Mouse (Mus musculus) kidney, adult 2 months (tissue): ENCODE measurements at regions not wholly inside any gene's neighbourhood (a gene's known extent, or its start where the extent isn't known, plus 50 kb on each side); places are given as distances from the start of the nearest gene placed in this dataset.
"Not testable (repeated sequence)": the region's sequence is repeated elsewhere in the genome, so short reads cannot be mapped to it uniquely, and the experiment has no call there.

Experiments
- DNase-seq: peaks from one replicate; pipeline ENCODE4 v3.0.0; 2021
- H3K27ac ChIP-seq: fragments of 200-500 bp; 2 replicates; pipeline ENCODE4 v1.5.1; 2012; ENCODE audit warnings: low read depth, low read length, control low read depth, inconsistent platforms; ENCODE audit not compliant: insufficient read depth
- H3K27me3 ChIP-seq: fragments of 200-500 bp; replicated peaks from 2 replicates; pipeline ENCODE4 v1.6.1; 2012; ENCODE audit warnings: mild to moderate bottlenecking, moderate library complexity, low read length, inconsistent platforms; ENCODE audit not compliant: control insufficient read depth, insufficient read depth
- H3K36me3 ChIP-seq: fragments of 200-500 bp; 2 replicates; pipeline ENCODE4 v1.6.1; 2012; ENCODE audit warnings: mild to moderate bottlenecking, moderate library complexity, low read length, inconsistent platforms; ENCODE audit not compliant: control insufficient read depth, insufficient read depth
- H3K4me1 ChIP-seq: fragments of 200-500 bp; 2 replicates; pipeline ENCODE4 v1.6.1; 2011; ENCODE audit warnings: low read length; ENCODE audit not compliant: control insufficient read depth, insufficient read depth
- H3K4me3 ChIP-seq: fragments of 200-500 bp; 2 replicates; pipeline ENCODE4 v1.5.1; 2011; ENCODE audit warnings: mild to moderate bottlenecking, low read depth, low read length, control low read depth; ENCODE audit not compliant: insufficient read depth
- CTCF ChIP-seq: fragments of 200-500 bp; conservative IDR thresholded peaks from 2 replicates; pipeline ENCODE4 v1.5.1; 2011; ENCODE audit warnings: low read depth, mild to moderate bottlenecking, control low read depth, low read length, moderate library complexity, mixed read lengths; ENCODE audit not compliant: insufficient read depth, insufficient read length
- POLR2A ChIP-seq: fragments of 200-500 bp; IDR thresholded peaks from one replicate; pipeline ENCODE4 v1.6.1; 2011; ENCODE audit warnings: low read depth, low read length, control low read depth
- WGBS: fragments of 180-500 bp; shearing (Covaris S2); methylation state at CpG from one replicate; pipeline ENCODE4 v1.1.7; 2018; 5-methylcytosine and 5-hydroxymethylcytosine counted together

GRCm38 (mm10) chr4:5518522-5518921 is 725.4 kb upstream of the Impad1 start:
- no peaks in the 10 kb centered on the region for H3K4me1 ChIP-seq
- DNase-seq: no peak
- H3K27ac ChIP-seq: no peak overlapping the region
- H3K4me3 ChIP-seq: no peak overlapping the region
- no peak for TF ChIP-seq POLR2A
- TF ChIP-seq CTCF: no peak
- H3K27me3 ChIP-seq: no peaks in the 10 kb centered on the region
- WGBS: 60% methylated on average over 2 of the region's 2 CpGs
- no peaks in the 10 kb centered on the region for H3K36me3 ChIP-seq

GRCm38 (mm10) chr4:5515426-5515825 is 722.3 kb upstream of the Impad1 start:
- DNase-seq, H3K27me3 ChIP-seq: not testable (repeated sequence)

GRCm38 (mm10) chr4:5511743-5512142 is 718.6 kb upstream of the Impad1 start:
- Histone ChIP-seq H3K4me3 (no peak overlapping the region), H3K27me3 (no peaks in the 10 kb centered on the region), H3K27ac (no peak overlapping the region), H3K36me3 (no peaks in the 10 kb centered on the region), H3K4me1 (no peaks in the 10 kb centered on the region)
- DNase-seq: no peak
- TF ChIP-seq CTCF (no peak), POLR2A (no peak)

More at GRCm38 (mm10) chr4:5515426-5515825, 722.3 kb upstream of the Impad1 start:
- H3K4me3 ChIP-seq, H3K4me1 ChIP-seq, H3K36me3 ChIP-seq, H3K27ac ChIP-seq: not testable (repeated sequence)
- 81% methylated on average over 6 of the region's 6 CpGs for WGBS

- no peak for TF ChIP-seq CTCF
- TF ChIP-seq POLR2A: no peak
- DNase-seq: no peak
- WGBS: 78% methylated on average over 5 of the region's 5 CpGs
These were observed 716.2 kb upstream of the Impad1 start for GRCm38 (mm10) chr4:5509398-5509797.

GRCm38 (mm10) chr4:5495012-5495411 is 701.9 kb upstream of the Impad1 start:
- no peak for TF ChIP-seq POLR2A
- no peak for TF ChIP-seq CTCF
- Histone ChIP-seq H3K4me1 (no peaks in the 10 kb centered on the region), H3K27ac (no peak overlapping the region), H3K4me3 (no peak overlapping the region), H3K27me3 (no peaks in the 10 kb centered on the region), H3K36me3 (no peaks in the 10 kb centered on the region)
- 58% methylated on average over 1 of the region's 1 CpGs for WGBS
- DNase-seq: no peak

More at GRCm38 (mm10) chr4:5509398-5509797, 716.2 kb upstream of the Impad1 start:
- Histone ChIP-seq H3K4me3 (no peak overlapping the region), H3K27ac (no peak overlapping the region), H3K4me1 (no peaks in the 10 kb centered on the region), H3K27me3 (no peaks in the 10 kb centered on the region), H3K36me3 (no peaks in the 10 kb centered on the region)

- H3K36me3 ChIP-seq: no peaks in the 10 kb centered on the region
These were observed 701.2 kb upstream of the Impad1 start for GRCm38 (mm10) chr4:5494072-5495000.

GRCm38 (mm10) chr4:5486786-5487185 is 693.6 kb upstream of the Impad1 start:
- Histone ChIP-seq H3K4me1 (no peaks in the 10 kb centered on the region), H3K36me3 (no peaks in the 10 kb centered on the region), H3K27ac (no peak overlapping the region), H3K27me3 (no peaks in the 10 kb centered on the region), H3K4me3 (no peak overlapping the region)
- TF ChIP-seq CTCF: no peak
- 62% methylated on average over 2 of the region's 2 CpGs for WGBS
- no peak for DNase-seq

More at GRCm38 (mm10) chr4:5494072-5495000, 701.2 kb upstream of the Impad1 start:
- H3K27ac ChIP-seq: no peak overlapping the region
- no peak overlapping the region for H3K4me3 ChIP-seq
- H3K27me3 ChIP-seq: no peaks in the 10 kb centered on the region
- no peak for TF ChIP-seq POLR2A
- no peak for TF ChIP-seq CTCF
- no peak for DNase-seq
- no peaks in the 10 kb centered on the region for H3K4me1 ChIP-seq
- 49% methylated on average over 1 of the region's 1 CpGs for WGBS
